ENCODE assay signal across 25 mouse cellular contexts in genomic region chr8:117768971-117769370, GRCm38 (mm10).
"Had no signal": no experiment of that assay in that cellular context is flagged by ENCODE, and none has a peak within 500 bp of the region (broad histone marks: within the 10 kb centered on the region; RNA-seq: fewer than 3 reads in every experiment).

No protein-coding gene starts in this region.

- DNase-seq: gastrocnemius, adult 2 months; gastrocnemius, postnatal 14 days; gastrocnemius, postnatal 36 days; heart, adult 11 months; heart, adult 2 months; heart, postnatal 14 days; heart, postnatal 36 days; kidney, adult 11 months; kidney, adult 2 months; kidney, adult 9 months; kidney, postnatal 14 days; kidney, postnatal 36 days; layer of hippocampus, adult 9-11 months; layer of hippocampus, postnatal 36 days; left cerebral cortex, postnatal 4 days had no signal

- H3K4me3 ChIP-seq: gastrocnemius, adult 2 months; heart, adult 2 months; heart, embryonic 13.5 days; heart, embryonic 15.5 days; hindbrain, embryonic 13.5 days; hindbrain, embryonic 15.5 days; kidney, embryonic 15.5 days; limb, embryonic 13.5 days; limb, embryonic 15.5 days had no signal

- H3K4me1 ChIP-seq: heart, embryonic 15.5 days; hindbrain, embryonic 13.5 days; hindbrain, embryonic 15.5 days; kidney, embryonic 15.5 days; limb, embryonic 13.5 days; limb, embryonic 15.5 days had no signal

- H3K36me3 ChIP-seq: heart, embryonic 13.5 days; heart, embryonic 15.5 days; hindbrain, embryonic 13.5 days; hindbrain, embryonic 15.5 days; kidney, embryonic 15.5 days; limb, embryonic 13.5 days; limb, embryonic 15.5 days had no signal

- H3K4me2 ChIP-seq: heart, embryonic 11.5 days; heart, embryonic 13.5 days; heart, embryonic 15.5 days; hindbrain, embryonic 13.5 days; hindbrain, embryonic 15.5 days; kidney, embryonic 15.5 days; limb, embryonic 13.5 days; limb, embryonic 15.5 days had no signal

- H3K9me3 ChIP-seq: heart, embryonic 13.5 days; heart, embryonic 15.5 days; hindbrain, embryonic 13.5 days; hindbrain, embryonic 15.5 days; kidney, embryonic 15.5 days; limb, embryonic 13.5 days; limb, embryonic 15.5 days had no signal

- H3K27me3 ChIP-seq: heart, embryonic 15.5 days; hindbrain, embryonic 13.5 days; hindbrain, embryonic 15.5 days; kidney, embryonic 15.5 days; limb, embryonic 13.5 days; limb, embryonic 15.5 days had no signal

- H3K27ac ChIP-seq: gastrocnemius, adult 2 months; heart, adult 2 months; heart, embryonic 13.5 days; heart, embryonic 15.5 days; hindbrain, embryonic 13.5 days; hindbrain, embryonic 15.5 days; hindbrain, postnatal 0 days; kidney, embryonic 15.5 days; kidney, postnatal 0 days; limb, embryonic 13.5 days; limb, embryonic 15.5 days had no signal

- H3K9ac ChIP-seq: heart, embryonic 13.5 days; heart, embryonic 15.5 days; hindbrain, embryonic 13.5 days; hindbrain, embryonic 15.5 days; kidney, embryonic 15.5 days; limb, embryonic 13.5 days; limb, embryonic 15.5 days had no signal

- ATAC-seq: hindbrain, postnatal 0 days had no signal
